12 mouse cellular contexts compared by ENCODE assay signal in the genomic region with DNA sequence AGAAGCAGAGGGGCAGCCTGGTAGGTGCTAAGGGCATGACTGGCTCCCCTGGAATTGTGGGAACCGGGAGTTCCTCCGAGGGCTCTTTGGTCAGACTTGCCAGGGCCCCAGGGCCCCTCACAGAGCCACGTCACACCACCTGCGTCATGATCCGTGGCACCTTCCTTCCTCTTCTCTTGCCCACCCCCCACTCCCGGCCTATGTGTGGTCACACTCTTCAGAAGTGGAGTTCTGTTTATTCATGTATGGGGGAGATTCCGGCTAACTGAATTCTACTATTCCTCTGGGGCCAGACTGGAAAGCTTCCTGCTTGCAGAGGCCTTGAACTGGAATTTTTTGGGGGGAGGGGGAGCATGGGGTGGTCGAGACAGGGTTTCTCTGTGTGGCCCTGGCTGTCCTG. TPM values are rescaled to one million over a fixed set of nuclear protein-coding genes. Genes with fewer than 3 reads are reported as not detected.
DNase-seq lines count a peak whose midpoint lies in the region; ATAC-seq lines count a peak whose summit lies in the region.
"Had no signal": no experiment of that assay in that cellular context is flagged by ENCODE, and none has a peak within 500 bp of the region (broad histone marks: within the 10 kb centered on the region; RNA-seq: fewer than 3 reads in every experiment).

No protein-coding gene starts in this region.

- H3K4me2 ChIP-seq in hindbrain, embryonic 11.5 days (replicated peaks; ENCODE audit: low read depth, low read length) = no peak overlapping the region
- no peak overlapping the region for H3K4me2 ChIP-seq in hindbrain, embryonic 16.5 days (ENCODE audit: low read length)
- H3K4me2 ChIP-seq in stomach, embryonic 15.5 days = no peak overlapping the region
- H3K4me2 ChIP-seq: midbrain, embryonic 15.5 days had no signal

- H3K27me3 ChIP-seq in hindbrain, embryonic 11.5 days (ENCODE audit: control insufficient read depth, insufficient read depth, low read length) = no peaks in the 10 kb centered on the region
- H3K27me3 ChIP-seq in hindbrain, embryonic 16.5 days (replicated peaks; ENCODE audit: control insufficient read depth, insufficient read depth, low read length) = no peaks in the 10 kb centered on the region
- no peaks in the 10 kb centered on the region for H3K27me3 ChIP-seq in stomach, embryonic 15.5 days (replicated peaks)
- H3K27me3 ChIP-seq: midbrain, embryonic 15.5 days had no signal

- H3K4me1 ChIP-seq in hindbrain, embryonic 11.5 days (replicated peaks; ENCODE audit: control insufficient read depth, insufficient read depth, low read length) = no peaks in the 10 kb centered on the region
- H3K4me1 ChIP-seq in hindbrain, embryonic 16.5 days (ENCODE audit: control insufficient read depth, insufficient read depth, low read depth, low read length) = no peaks in the 10 kb centered on the region
- H3K4me1 ChIP-seq in stomach, embryonic 15.5 days = no peaks in the 10 kb centered on the region
- H3K4me1 ChIP-seq: midbrain, embryonic 15.5 days had no signal

- 81% methylated on average over 8 of the region's 8 CpGs for WGBS in hindbrain, embryonic 11.5 days
- 78% methylated on average over 5 of the region's 8 CpGs for WGBS in hindbrain, embryonic 16.5 days
- 64% methylated on average over 8 of the region's 8 CpGs for WGBS in stomach, embryonic 15.5 days

- H3K9ac ChIP-seq in hindbrain, embryonic 11.5 days (ENCODE audit: low read depth, low read length) = no peak overlapping the region
- no peak overlapping the region; the same call in 1 of the 2 replicates for H3K9ac ChIP-seq in hindbrain, embryonic 16.5 days (ENCODE audit: low read depth, low read length)
- no peak overlapping the region for H3K9ac ChIP-seq in stomach, embryonic 15.5 days
- H3K9ac ChIP-seq: midbrain, embryonic 15.5 days had no signal

- DNase-seq in hindbrain, embryonic 11.5 days (ENCODE audit: low spot score) = no peak
- peak; percentile 11 for DNase-seq in lung, postnatal 36 days
- no peak for DNase-seq in lung, postnatal 25 days (ENCODE audit: low spot score)
- DNase-seq in right cerebral cortex, postnatal 25 days = no peak
- DNase-seq in natural killer cell, adult 2 months (ENCODE audit: low spot score in 2 of 2) = no peak
- DNase-seq: cerebellum, postnatal 25 days; thymus, postnatal 25 days had no signal

- H3K4me3 ChIP-seq in hindbrain, embryonic 11.5 days (ENCODE audit: low read depth, low read length) = no peak overlapping the region
- no peak overlapping the region for H3K4me3 ChIP-seq in hindbrain, embryonic 16.5 days (ENCODE audit: low read length)
- no peak overlapping the region for H3K4me3 ChIP-seq in stomach, embryonic 15.5 days (replicated peaks)
- H3K4me3 ChIP-seq: midbrain, embryonic 15.5 days had no signal

- peaks cover 21% of the 10 kb centered on the region; the same call in 1 of the 2 replicates for H3K36me3 ChIP-seq in hindbrain, embryonic 11.5 days (ENCODE audit: control insufficient read depth, insufficient read depth, low read length)
- H3K36me3 ChIP-seq in hindbrain, embryonic 16.5 days (ENCODE audit: control insufficient read depth, insufficient read depth, low read length) = peaks cover 72% of the 10 kb centered on the region
- peaks cover 44% of the 10 kb centered on the region for H3K36me3 ChIP-seq in stomach, embryonic 15.5 days

- 0 out of 2 replicates have a peak, but pooled peaks have one; percentile 9 for ATAC-seq in hindbrain, embryonic 11.5 days (ENCODE audit: low FRiP score)
- no peak for ATAC-seq in hindbrain, embryonic 16.5 days
- peak; percentile 85 to 94 for ATAC-seq in hematopoietic stem cell, adult 5-6 weeks (replicated peaks in 1 of 2; ENCODE audit: insufficient read depth in 1 of 2, low FRiP score in 2 of 2, low TSS enrichment in 1 of 2, low read depth in 1 of 2, poor library complexity in 2 of 2, severe bottlenecking in 2 of 2)
- ATAC-seq in stomach, embryonic 15.5 days (ENCODE audit: insufficient read depth, low FRiP score, low read depth) = peak; percentile 1; the same call in 1 of the 2 replicates

- H3K9me3 ChIP-seq in hindbrain, embryonic 11.5 days (ENCODE audit: control insufficient read depth, low read length) = no peaks in the 10 kb centered on the region
- no peaks in the 10 kb centered on the region for H3K9me3 ChIP-seq in hindbrain, embryonic 16.5 days (ENCODE audit: control insufficient read depth, low read length)
- H3K9me3 ChIP-seq in stomach, embryonic 15.5 days = no peaks in the 10 kb centered on the region
- H3K9me3 ChIP-seq: midbrain, embryonic 15.5 days had no signal

- no peak overlapping the region for H3K27ac ChIP-seq in hindbrain, embryonic 11.5 days (ENCODE audit: low read depth, low read length)
- H3K27ac ChIP-seq in hindbrain, embryonic 16.5 days (ENCODE audit: low read depth, low read length) = no peak overlapping the region
- H3K27ac ChIP-seq in stomach, embryonic 15.5 days = peak overlapping the region; percentile 61; the same call in 1 of the 2 replicates
- H3K27ac ChIP-seq: midbrain, embryonic 15.5 days had no signal

RNA-seq across cellular contexts. Expression of a gene that starts 29.5 kb away (rescaled TPM):
- polyA plus RNA-seq in hindbrain, embryonic 11.5 days (2014; fragmentation: Nextera tagmentation; extraction: Ambion mirVana) = 54.5 and 59.8 TPM in 2 replicates
- 129 and 136 TPM in 2 replicates for polyA plus RNA-seq in hindbrain, embryonic 16.5 days (2015; fragmentation: Nextera tagmentation; extraction: Ambion mirVana)
- 0.31 TPM in 1 of 2 replicates, not detected in the other for total RNA-seq in hematopoietic stem cell, adult 5-6 weeks (2017)
- 5.0 and 5.4 TPM in 2 replicates for polyA plus RNA-seq in stomach, embryonic 15.5 days (2015; fragmentation: Nextera tagmentation; extraction: Ambion mirVana)
- total RNA-seq: liver, adult 2 months had no signal
- polyA plus RNA-seq: liver, adult 2 months had no signal

RNA-seq across cellular contexts. Expression of a gene that starts 41.6 kb away (rescaled TPM):
- 70.3 and 70.4 TPM in 2 replicates for polyA plus RNA-seq in hindbrain, embryonic 11.5 days (2014; fragmentation: Nextera tagmentation; extraction: Ambion mirVana)
- polyA plus RNA-seq in hindbrain, embryonic 16.5 days (2015; fragmentation: Nextera tagmentation; extraction: Ambion mirVana) = 52.8 and 59.3 TPM in 2 replicates
- total RNA-seq in hematopoietic stem cell, adult 5-6 weeks (2017) = 72.9 and 77.9 TPM in 2 replicates
- polyA plus RNA-seq in stomach, embryonic 15.5 days (2015; fragmentation: Nextera tagmentation; extraction: Ambion mirVana) = 142 and 144 TPM in 2 replicates

RNA-seq across cellular contexts. Expression of a gene that starts 49.1 kb away (rescaled TPM):
- 6.5 and 7.0 TPM in 2 replicates for polyA plus RNA-seq in hindbrain, embryonic 11.5 days (2014; fragmentation: Nextera tagmentation; extraction: Ambion mirVana)
- 23.2 and 29.5 TPM in 2 replicates for polyA plus RNA-seq in hindbrain, embryonic 16.5 days (2015; fragmentation: Nextera tagmentation; extraction: Ambion mirVana)
- not detected in 2 replicates for total RNA-seq in hematopoietic stem cell, adult 5-6 weeks (2017)
- polyA plus RNA-seq in stomach, embryonic 15.5 days (2015; fragmentation: Nextera tagmentation; extraction: Ambion mirVana) = 92.8 and 117 TPM in 2 replicates

RNA-seq across cellular contexts. Expression of a gene that starts 57.1 kb away (rescaled TPM):
- 66.3 and 67.1 TPM in 2 replicates for polyA plus RNA-seq in hindbrain, embryonic 11.5 days (2014; fragmentation: Nextera tagmentation; extraction: Ambion mirVana)
- polyA plus RNA-seq in hindbrain, embryonic 16.5 days (2015; fragmentation: Nextera tagmentation; extraction: Ambion mirVana) = 109 and 125 TPM in 2 replicates
- total RNA-seq in hematopoietic stem cell, adult 5-6 weeks (2017) = 1.2 and 8.6 TPM in 2 replicates
- 77.0 and 87.0 TPM in 2 replicates for polyA plus RNA-seq in stomach, embryonic 15.5 days (2015; fragmentation: Nextera tagmentation; extraction: Ambion mirVana)
